Mouse (Mus musculus): ENCODE results near the gene Csdc2. TPM values are rescaled to one million over a fixed set of nuclear protein-coding genes. Genes with fewer than 3 reads are reported as not detected.

Gene Csdc2
- polyA plus RNA-seq (2014; fragmentation: Nextera tagmentation; extraction: Ambion mirVana) = 16.0 and 19.4 TPM in 2 replicates

GRCm38 (mm10) chr15:81936679-81937078 lies at the start of gene Csdc2:
Gene Csdc2 (plus strand): TSS chr15:81936759.
- peak within 1 kb of the TSS; percentile 50 for H3K9ac ChIP-seq (ENCODE audit: low read length)
- DNase-seq (ENCODE audit: low spot score) = peak; percentile 83
- peak; percentile 70 for ATAC-seq (replicated peaks; ENCODE audit: low FRiP score, low TSS enrichment, low read depth)
- H3K36me3 ChIP-seq (ENCODE audit: control insufficient read depth, insufficient read depth, low read length) = no peaks in the 10 kb centered on the region
- no peaks in the 10 kb centered on the region for H3K27me3 ChIP-seq (replicated peaks; ENCODE audit: control insufficient read depth, insufficient read depth, low read length)
- under 1% methylated on average over 12 of the region's 12 CpGs for WGBS
- no peaks in the 10 kb centered on the region for H3K9me3 ChIP-seq (ENCODE audit: control insufficient read depth, low read length)
- peak within 1 kb of the TSS; percentile 77 for H3K4me2 ChIP-seq (ENCODE audit: low read length)
- H3K4me1 ChIP-seq (replicated peaks; ENCODE audit: control insufficient read depth, insufficient read depth, low read length) = peaks cover 19% of the 10 kb centered on the region
- H3K4me3 ChIP-seq (ENCODE audit: low read depth, low read length) = peak within 1 kb of the TSS; percentile 50
- H3K27ac ChIP-seq (ENCODE audit: low read depth) = peak within 1 kb of the TSS; percentile 73

GRCm38 (mm10) chr15:81886795-81887550 lies 49.6 kb upstream of the Csdc2 start:
- DNase-seq (ENCODE audit: low spot score) (no peak), ATAC-seq (replicated peaks; ENCODE audit: low FRiP score, low TSS enrichment, low read depth) (no peak)
- H3K27ac ChIP-seq (ENCODE audit: low read depth) = no peak overlapping the region

DNA sequence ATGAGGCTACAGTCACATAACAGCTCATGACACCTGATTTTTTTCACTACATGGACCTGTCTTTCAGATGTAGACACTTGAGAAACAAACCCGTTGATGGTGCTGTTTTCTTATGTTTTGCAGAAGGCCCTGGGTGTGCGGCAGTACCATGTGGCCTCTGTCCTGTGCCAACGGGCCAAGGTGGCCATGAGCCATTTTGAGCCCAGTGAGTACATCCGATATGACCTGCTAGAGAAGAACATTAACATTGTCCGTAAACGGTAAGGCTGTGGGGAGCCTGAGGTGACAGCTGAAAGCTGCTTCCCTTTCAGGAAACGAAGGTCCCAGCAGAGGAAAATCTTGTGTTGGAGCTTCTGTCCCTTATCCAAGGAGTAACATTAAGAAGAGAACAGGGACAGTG lies 47.4 kb upstream of the Csdc2 start:
- Histone ChIP-seq H3K9ac (ENCODE audit: low read length) (no peak overlapping the region), H3K36me3 (ENCODE audit: control insufficient read depth, insufficient read depth, low read length) (peaks cover 54% of the 10 kb centered on the region), H3K4me3 (ENCODE audit: low read depth, low read length) (no peak overlapping the region), H3K27me3 (replicated peaks; ENCODE audit: control insufficient read depth, insufficient read depth, low read length) (no peaks in the 10 kb centered on the region), H3K4me2 (ENCODE audit: low read length) (no peak overlapping the region), H3K4me1 (replicated peaks; ENCODE audit: control insufficient read depth, insufficient read depth, low read length) (no peaks in the 10 kb centered on the region), H3K27ac (ENCODE audit: low read depth) (no peak overlapping the region), H3K9me3 (ENCODE audit: control insufficient read depth, low read length) (no peaks in the 10 kb centered on the region)
- ATAC-seq (replicated peaks; ENCODE audit: low FRiP score, low TSS enrichment, low read depth) = no peak
- DNase-seq (ENCODE audit: low spot score) = no peak
- 96% methylated on average over 7 of the region's 7 CpGs for WGBS

More at GRCm38 (mm10) chr15:81886795-81887550, 49.6 kb upstream of the Csdc2 start:
- no peaks in the 10 kb centered on the region for H3K27me3 ChIP-seq (replicated peaks; ENCODE audit: control insufficient read depth, insufficient read depth, low read length)
- no peak overlapping the region for H3K4me2 ChIP-seq (ENCODE audit: low read length)
- WGBS = 85% methylated on average over 6 of the region's 6 CpGs
- no peaks in the 10 kb centered on the region for H3K4me1 ChIP-seq (replicated peaks; ENCODE audit: control insufficient read depth, insufficient read depth, low read length)
- H3K4me3 ChIP-seq (ENCODE audit: low read depth, low read length) = no peak overlapping the region
- H3K9me3 ChIP-seq (ENCODE audit: control insufficient read depth, low read length) = no peaks in the 10 kb centered on the region
- H3K9ac ChIP-seq (ENCODE audit: low read length) = no peak overlapping the region
- H3K36me3 ChIP-seq (ENCODE audit: control insufficient read depth, insufficient read depth, low read length) = peaks cover 40% of the 10 kb centered on the region

DNA sequence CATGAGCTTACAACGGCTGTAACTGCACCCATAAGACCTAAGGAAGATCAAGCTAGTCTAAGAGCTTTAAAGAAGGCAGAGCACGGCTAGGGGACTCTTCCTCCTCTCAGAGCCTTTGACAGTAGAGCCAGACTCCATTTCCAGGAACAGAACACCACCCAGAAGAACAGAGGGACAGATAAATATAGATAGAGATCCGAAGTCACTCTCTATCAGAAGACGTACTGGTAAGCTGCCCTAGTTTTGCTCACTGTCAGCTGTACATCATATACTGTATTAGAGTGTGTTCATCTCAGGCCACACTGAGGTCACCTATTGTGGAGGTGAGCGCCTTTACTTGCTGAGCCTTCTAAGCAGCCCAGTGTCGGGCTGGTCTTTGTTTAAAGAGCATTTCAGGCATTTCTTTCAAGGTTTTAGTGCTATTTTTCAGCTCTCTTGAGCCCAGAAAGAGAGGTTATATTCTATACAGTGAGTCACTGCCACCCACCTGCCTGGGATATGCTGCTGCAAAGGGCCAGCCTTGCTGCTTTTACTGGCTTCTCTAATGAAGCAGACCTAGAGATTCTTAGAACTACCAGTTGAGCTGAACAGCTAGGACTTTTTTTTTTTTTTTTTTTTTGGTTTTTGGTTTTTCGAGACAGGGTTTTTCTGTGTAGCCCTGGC lies 45.3 kb upstream of the Csdc2 start:
- no peak for ATAC-seq (replicated peaks; ENCODE audit: low FRiP score, low TSS enrichment, low read depth)
- Histone ChIP-seq H3K4me2 (ENCODE audit: low read length) (no peak overlapping the region), H3K9ac (ENCODE audit: low read length) (no peak overlapping the region), H3K4me3 (ENCODE audit: low read depth, low read length) (no peak overlapping the region), H3K36me3 (ENCODE audit: control insufficient read depth, insufficient read depth, low read length) (peaks cover 65% of the 10 kb centered on the region), H3K4me1 (replicated peaks; ENCODE audit: control insufficient read depth, insufficient read depth, low read length) (no peaks in the 10 kb centered on the region), H3K27me3 (replicated peaks; ENCODE audit: control insufficient read depth, insufficient read depth, low read length) (no peaks in the 10 kb centered on the region), H3K27ac (ENCODE audit: low read depth) (no peak overlapping the region), H3K9me3 (ENCODE audit: control insufficient read depth, low read length) (no peaks in the 10 kb centered on the region)
- WGBS = 87% methylated on average over 7 of the region's 7 CpGs
- no peak for DNase-seq (ENCODE audit: low spot score)

- Histone ChIP-seq H3K4me2 (ENCODE audit: low read length) (no peak overlapping the region), H3K27ac (ENCODE audit: low read depth) (no peak overlapping the region), H3K27me3 (replicated peaks; ENCODE audit: control insufficient read depth, insufficient read depth, low read length) (no peaks in the 10 kb centered on the region), H3K4me1 (replicated peaks; ENCODE audit: control insufficient read depth, insufficient read depth, low read length) (no peaks in the 10 kb centered on the region), H3K36me3 (ENCODE audit: control insufficient read depth, insufficient read depth, low read length) (peaks cover 70% of the 10 kb centered on the region), H3K9ac (ENCODE audit: low read length) (no peak overlapping the region), H3K4me3 (ENCODE audit: low read depth, low read length) (no peak overlapping the region), H3K9me3 (ENCODE audit: control insufficient read depth, low read length) (no peaks in the 10 kb centered on the region)
- DNase-seq (ENCODE audit: low spot score) = no peak
- ATAC-seq (replicated peaks; ENCODE audit: low FRiP score, low TSS enrichment, low read depth) = no peak
- WGBS = 93% methylated on average over 8 of the region's 8 CpGs
These were observed 44.6 kb upstream of the Csdc2 start for GRCm38 (mm10) chr15:81891822-81892580.

DNA sequence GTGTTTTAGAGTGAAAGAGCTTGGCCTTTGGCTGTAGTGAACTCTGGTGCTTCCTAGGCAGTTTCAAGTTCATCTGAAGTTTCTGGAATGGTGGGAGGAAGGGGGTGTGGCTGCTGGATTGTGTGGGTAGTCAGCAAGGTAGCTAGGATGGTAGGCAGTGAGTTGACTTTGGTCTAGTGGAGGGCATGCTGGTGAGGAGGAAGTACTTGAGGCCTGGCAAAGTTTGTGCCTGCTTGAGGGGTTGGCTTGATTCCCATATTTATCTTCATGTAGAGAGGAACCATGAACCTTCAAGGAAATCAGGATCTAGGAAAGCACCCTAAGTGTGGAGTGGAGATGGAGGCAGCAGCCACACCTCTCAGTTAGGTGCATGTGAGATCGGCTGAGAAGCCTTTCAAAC lies 42.6 kb upstream of the Csdc2 start:
- Histone ChIP-seq H3K9ac (ENCODE audit: low read length) (no peak overlapping the region), H3K4me1 (replicated peaks; ENCODE audit: control insufficient read depth, insufficient read depth, low read length) (no peaks in the 10 kb centered on the region), H3K36me3 (ENCODE audit: control insufficient read depth, insufficient read depth, low read length) (peaks cover 80% of the 10 kb centered on the region), H3K27me3 (replicated peaks; ENCODE audit: control insufficient read depth, insufficient read depth, low read length) (no peaks in the 10 kb centered on the region), H3K4me2 (ENCODE audit: low read length) (no peak overlapping the region), H3K9me3 (ENCODE audit: control insufficient read depth, low read length) (no peaks in the 10 kb centered on the region), H3K4me3 (ENCODE audit: low read depth, low read length) (no peak overlapping the region), H3K27ac (ENCODE audit: low read depth) (no peak overlapping the region)
- DNase-seq (ENCODE audit: low spot score) (no peak), ATAC-seq (replicated peaks; ENCODE audit: low FRiP score, low TSS enrichment, low read depth) (no peak)
- 78% methylated on average over 1 of the region's 1 CpGs for WGBS

DNA sequence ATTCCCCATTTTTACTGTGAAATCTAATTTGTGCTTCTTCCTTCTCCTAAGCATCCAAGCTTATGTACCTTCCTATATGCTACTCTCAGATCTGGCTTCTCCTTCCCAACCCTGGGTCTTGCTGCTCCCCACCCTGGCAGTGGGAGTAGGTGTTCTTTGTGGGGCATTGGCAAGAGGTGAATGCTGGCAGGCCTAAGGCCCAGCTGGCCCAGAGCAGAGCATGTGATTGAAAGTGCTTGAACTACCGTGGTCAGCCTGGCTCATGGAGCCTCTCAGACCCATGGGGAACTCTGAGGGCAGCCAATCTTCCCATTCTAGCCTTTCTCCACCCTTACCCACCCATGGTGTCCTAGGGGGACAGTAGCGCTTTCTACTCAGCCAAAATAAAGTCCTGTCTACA lies 40.2 kb upstream of the Csdc2 start:
- Histone ChIP-seq H3K4me1 (replicated peaks; ENCODE audit: control insufficient read depth, insufficient read depth, low read length) (no peaks in the 10 kb centered on the region), H3K27me3 (replicated peaks; ENCODE audit: control insufficient read depth, insufficient read depth, low read length) (no peaks in the 10 kb centered on the region), H3K27ac (ENCODE audit: low read depth) (no peak overlapping the region), H3K9ac (ENCODE audit: low read length) (no peak overlapping the region), H3K4me2 (ENCODE audit: low read length) (no peak overlapping the region), H3K4me3 (ENCODE audit: low read depth, low read length) (no peak overlapping the region), H3K9me3 (ENCODE audit: control insufficient read depth, low read length) (no peaks in the 10 kb centered on the region), H3K36me3 (ENCODE audit: control insufficient read depth, insufficient read depth, low read length) (peaks cover 76% of the 10 kb centered on the region)
- no peak for DNase-seq (ENCODE audit: low spot score)
- WGBS = 85% methylated on average over 2 of the region's 2 CpGs
- no peak for ATAC-seq (replicated peaks; ENCODE audit: low FRiP score, low TSS enrichment, low read depth)

GRCm38 (mm10) chr15:81897607-81898285 lies 38.8 kb upstream of the Csdc2 start:
- Histone ChIP-seq H3K9ac (ENCODE audit: low read length) (no peak overlapping the region), H3K27me3 (replicated peaks; ENCODE audit: control insufficient read depth, insufficient read depth, low read length) (no peaks in the 10 kb centered on the region), H3K4me2 (ENCODE audit: low read length) (no peak overlapping the region), H3K4me3 (ENCODE audit: low read depth, low read length) (no peak overlapping the region), H3K36me3 (ENCODE audit: control insufficient read depth, insufficient read depth, low read length) (peaks cover 72% of the 10 kb centered on the region), H3K27ac (ENCODE audit: low read depth) (no peak overlapping the region), H3K9me3 (ENCODE audit: control insufficient read depth, low read length) (no peaks in the 10 kb centered on the region), H3K4me1 (replicated peaks; ENCODE audit: control insufficient read depth, insufficient read depth, low read length) (no peaks in the 10 kb centered on the region)
- ATAC-seq (replicated peaks; ENCODE audit: low FRiP score, low TSS enrichment, low read depth) (no peak; the same call in 1 of the 2 replicates), DNase-seq (ENCODE audit: low spot score) (no peak)
- 82% methylated on average over 5 of the region's 5 CpGs for WGBS
